Mouse (Mus musculus): Measurements from ENCODE around the gene Kat6b. TPM values are rescaled to one million over a fixed set of nuclear protein-coding genes. Genes with fewer than 3 reads are reported as not detected.
"Not testable (repeated sequence)": the region's sequence is repeated elsewhere in the genome, so short reads cannot be mapped to it uniquely, and the experiment has no call there.

Kat6b gene
- polyA plus RNA-seq, 1 experiment from 2014 or later: 12.5 TPM

DNA sequence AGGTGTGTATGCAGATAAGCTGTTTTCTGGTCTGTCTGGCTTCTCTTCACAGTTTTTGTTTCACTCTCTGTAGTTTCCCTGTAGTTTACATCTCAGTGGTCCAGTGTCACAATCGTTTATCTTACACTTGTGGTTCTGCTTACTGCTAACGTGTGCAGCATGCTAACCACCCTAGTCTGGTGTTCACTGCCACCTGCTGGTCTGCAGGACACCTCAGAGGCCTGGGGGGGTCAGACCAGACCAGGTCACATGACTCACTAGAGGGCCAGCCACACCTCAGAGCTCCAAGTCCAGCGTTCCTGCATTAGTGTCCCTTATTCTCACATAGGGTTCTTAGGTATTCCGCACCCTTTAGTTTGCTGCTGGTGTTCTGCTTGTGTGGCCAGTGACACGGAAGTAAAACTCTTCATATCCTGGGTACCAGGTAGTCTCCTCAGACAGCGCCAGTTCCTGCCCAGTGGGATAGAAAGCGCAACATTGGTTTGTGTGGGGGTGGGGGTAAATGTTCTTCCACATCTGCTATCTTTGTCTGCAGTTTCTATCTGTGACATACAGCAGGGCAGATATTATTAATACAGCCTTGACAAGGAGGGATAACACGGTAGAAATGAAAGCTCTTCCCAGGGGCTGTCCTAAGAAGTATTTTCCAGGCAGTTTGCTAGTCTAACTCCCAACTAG, 181.4 kb downstream of the Kat6b start:
- no peak overlapping the region for H3K4me2 ChIP-seq
- no peaks in the 10 kb centered on the region for H3K27me3 ChIP-seq (replicated peaks)
- peak; percentile 58; the same call in 1 of the 2 replicates for ATAC-seq (ENCODE audit: insufficient read depth, low FRiP score, low read depth)
- H3K36me3 ChIP-seq: peaks cover 31% of the 10 kb centered on the region
- H3K9me3 ChIP-seq: no peaks in the 10 kb centered on the region
- H3K27ac ChIP-seq: no peak overlapping the region
- H3K4me3 ChIP-seq (replicated peaks): no peak overlapping the region
- H3K4me1 ChIP-seq: 0 out of 2 replicates have a peak, but pooled peaks cover 5% of the 10 kb centered on the region
- WGBS: 65% methylated on average over 8 of the region's 8 CpGs
- H3K9ac ChIP-seq: no peak overlapping the region

DNA sequence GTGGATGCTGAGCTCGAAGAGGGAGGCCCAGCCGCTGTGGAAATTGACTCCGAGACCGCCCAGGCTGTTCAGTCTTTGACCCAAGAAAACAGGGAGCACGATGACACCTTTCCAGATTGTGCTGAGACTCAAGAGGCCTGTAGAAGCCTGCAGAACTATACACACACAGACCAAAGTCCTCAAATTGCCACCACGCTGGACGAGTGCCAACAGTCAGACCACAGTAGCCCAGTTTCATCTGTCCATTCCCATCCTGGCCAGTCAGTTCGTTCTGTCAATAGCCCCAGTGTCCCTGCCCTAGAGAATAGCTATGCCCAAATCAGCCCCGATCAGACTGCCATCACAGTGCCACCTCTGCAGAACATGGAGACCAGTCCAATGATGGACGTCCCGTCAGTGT, 188.0 kb downstream of the Kat6b start:
- H3K27me3 ChIP-seq (replicated peaks): no peaks in the 10 kb centered on the region
- H3K27ac ChIP-seq: no peak overlapping the region
- H3K4me2 ChIP-seq: no peak overlapping the region
- 76% methylated on average over 11 of the region's 11 CpGs for WGBS
- H3K4me1 ChIP-seq: peaks cover 12% of the 10 kb centered on the region; the same call in 1 of the 2 replicates
- H3K9me3 ChIP-seq: no peaks in the 10 kb centered on the region
- H3K4me3 ChIP-seq (replicated peaks): no peak overlapping the region
- no peak overlapping the region for H3K9ac ChIP-seq
- H3K36me3 ChIP-seq: peaks cover 36% of the 10 kb centered on the region
- ATAC-seq (ENCODE audit: insufficient read depth, low FRiP score, low read depth): no peak

DNA sequence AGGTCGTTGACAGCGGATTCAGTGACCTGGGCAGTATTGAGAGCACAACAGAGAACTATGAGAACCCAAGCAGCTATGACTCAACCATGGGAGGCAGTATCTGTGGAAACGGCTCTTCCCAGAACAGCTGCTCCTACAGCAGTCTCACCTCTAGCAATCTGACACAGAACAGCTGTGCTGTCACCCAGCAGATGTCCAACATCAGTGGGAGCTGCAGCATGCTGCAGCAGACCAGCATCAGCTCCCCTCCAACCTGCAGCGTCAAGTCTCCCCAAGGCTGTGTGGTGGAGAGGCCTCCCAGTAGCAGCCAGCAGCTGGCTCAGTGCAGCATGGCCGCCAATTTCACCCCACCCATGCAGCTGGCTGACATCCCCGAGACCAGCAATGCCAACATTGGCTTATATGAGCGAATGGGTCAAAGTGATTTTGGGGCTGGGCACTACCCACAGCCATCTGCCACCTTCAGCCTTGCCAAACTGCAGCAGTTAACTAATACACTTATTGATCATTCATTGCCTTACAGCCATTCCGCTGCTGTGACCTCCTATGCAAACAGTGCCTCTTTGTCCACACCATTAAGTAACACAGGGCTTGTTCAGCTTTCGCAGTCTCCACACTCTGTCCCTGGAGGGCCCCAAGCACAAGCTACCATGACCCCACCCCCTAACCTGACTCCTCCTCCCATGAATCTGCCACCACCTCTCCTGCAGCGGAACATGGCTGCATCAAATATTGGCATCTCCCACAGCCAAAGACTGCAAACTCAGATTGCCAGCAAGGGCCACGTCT, 188.6 kb downstream of the Kat6b start:
- Histone ChIP-seq H3K9ac (no peak overlapping the region), H3K36me3 (peaks cover 32% of the 10 kb centered on the region), H3K27me3 (replicated peaks) (no peaks in the 10 kb centered on the region), H3K4me3 (replicated peaks) (no peak overlapping the region), H3K4me2 (no peak overlapping the region), H3K27ac (no peak overlapping the region), H3K9me3 (no peaks in the 10 kb centered on the region), H3K4me1 (peaks cover 12% of the 10 kb centered on the region; the same call in 1 of the 2 replicates)
- peak; percentile 73; the same call in 1 of the 2 replicates for ATAC-seq (ENCODE audit: insufficient read depth, low FRiP score, low read depth)
- 53% methylated on average over 11 of the region's 11 CpGs for whole genome bisulfite sequencing

DNA sequence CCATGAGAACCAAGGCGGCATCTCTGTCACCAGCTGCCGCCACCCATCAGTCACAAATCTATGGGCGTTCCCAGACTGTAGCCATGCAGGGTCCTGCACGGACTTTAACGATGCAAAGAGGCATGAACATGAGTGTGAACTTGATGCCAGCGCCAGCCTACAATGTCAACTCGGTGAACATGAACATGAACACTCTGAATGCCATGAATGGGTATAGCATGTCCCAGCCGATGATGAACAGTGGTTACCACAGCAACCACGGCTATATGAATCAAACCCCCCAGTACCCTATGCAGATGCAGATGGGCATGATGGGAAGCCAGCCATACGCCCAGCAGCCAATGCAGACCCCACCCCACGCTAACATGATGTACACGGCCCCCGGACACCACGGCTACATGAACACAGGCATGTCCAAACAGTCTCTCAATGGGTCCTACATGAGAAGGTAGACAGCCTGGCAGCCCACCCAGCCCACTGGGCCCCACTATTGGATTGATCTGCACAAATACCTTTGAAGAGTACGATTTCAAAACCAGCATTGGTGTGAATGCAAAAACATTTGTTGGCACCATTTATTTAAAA, 189.3 kb downstream of the Kat6b start:
- 93% methylated on average over 15 of the region's 15 CpGs for WGBS
- Histone ChIP-seq H3K36me3 (peaks cover 28% of the 10 kb centered on the region), H3K4me1 (peaks cover 12% of the 10 kb centered on the region; the same call in 1 of the 2 replicates)
- not testable (repeated sequence) for H3K27ac ChIP-seq; H3K9me3 ChIP-seq; H3K27me3 ChIP-seq (replicated peaks); H3K4me3 ChIP-seq (replicated peaks); H3K4me2 ChIP-seq; ATAC-seq (ENCODE audit: insufficient read depth, low FRiP score, low read depth); H3K9ac ChIP-seq

DNA sequence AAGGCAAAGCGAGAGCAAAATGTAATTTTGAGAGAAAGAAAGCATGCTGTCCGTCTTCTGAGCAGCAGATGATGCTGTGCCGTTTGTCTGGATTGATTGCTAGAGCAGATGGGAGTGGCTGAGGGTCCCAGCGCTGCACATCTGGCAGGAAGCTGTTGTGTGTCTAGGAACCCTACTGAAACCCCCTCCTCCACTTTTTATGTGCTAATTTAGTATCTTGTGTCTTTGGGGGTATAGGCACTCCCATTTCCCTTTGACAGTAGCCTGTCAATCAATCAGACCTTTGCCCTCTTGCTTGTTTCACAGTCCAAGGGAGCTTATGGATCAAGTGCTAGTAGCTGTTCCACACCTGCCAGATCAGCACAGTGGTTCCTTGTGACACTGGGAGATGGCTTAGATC, 191.9 kb downstream of the Kat6b start:
- Histone ChIP-seq H3K4me3 (replicated peaks) (no peak overlapping the region), H3K36me3 (peaks cover 22% of the 10 kb centered on the region), H3K4me1 (peaks cover 12% of the 10 kb centered on the region; the same call in 1 of the 2 replicates), H3K9me3 (no peaks in the 10 kb centered on the region), H3K9ac (no peak overlapping the region), H3K27me3 (replicated peaks) (no peaks in the 10 kb centered on the region), H3K4me2 (no peak overlapping the region), H3K27ac (no peak overlapping the region)
- ATAC-seq (ENCODE audit: insufficient read depth, low FRiP score, low read depth): no peak
- 69% methylated on average over 4 of the region's 4 CpGs for WGBS

DNA sequence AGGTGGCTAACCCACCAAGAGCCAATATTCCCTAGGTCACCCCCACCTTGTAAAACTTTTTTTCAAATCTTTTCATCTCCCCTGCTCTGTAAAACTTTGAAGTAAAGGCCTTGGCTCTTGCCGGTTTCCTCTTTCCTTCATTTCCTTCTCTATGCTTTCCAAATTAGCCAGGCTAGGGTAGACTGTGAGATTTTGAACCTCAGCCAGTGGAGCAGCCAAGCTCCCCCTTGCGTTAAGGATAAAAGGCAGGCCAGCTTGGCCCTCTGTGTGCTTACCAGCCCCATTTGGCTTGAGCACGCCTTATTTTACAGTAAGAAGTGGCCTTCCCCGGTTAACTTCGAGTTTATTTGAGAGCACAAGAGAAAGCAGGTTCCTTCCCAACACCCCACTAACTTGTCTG, 193.2 kb downstream of the Kat6b start:
- Histone ChIP-seq H3K36me3 (peaks cover 9% of the 10 kb centered on the region), H3K27me3 (replicated peaks) (no peaks in the 10 kb centered on the region), H3K4me2 (no peak overlapping the region), H3K9me3 (no peaks in the 10 kb centered on the region), H3K4me3 (replicated peaks) (no peak overlapping the region), H3K9ac (no peak overlapping the region), H3K4me1 (peaks cover 10% of the 10 kb centered on the region), H3K27ac (no peak overlapping the region)
- ATAC-seq (ENCODE audit: insufficient read depth, low FRiP score, low read depth): no peak
- 59% methylated on average over 5 of the region's 5 CpGs for WGBS

DNA sequence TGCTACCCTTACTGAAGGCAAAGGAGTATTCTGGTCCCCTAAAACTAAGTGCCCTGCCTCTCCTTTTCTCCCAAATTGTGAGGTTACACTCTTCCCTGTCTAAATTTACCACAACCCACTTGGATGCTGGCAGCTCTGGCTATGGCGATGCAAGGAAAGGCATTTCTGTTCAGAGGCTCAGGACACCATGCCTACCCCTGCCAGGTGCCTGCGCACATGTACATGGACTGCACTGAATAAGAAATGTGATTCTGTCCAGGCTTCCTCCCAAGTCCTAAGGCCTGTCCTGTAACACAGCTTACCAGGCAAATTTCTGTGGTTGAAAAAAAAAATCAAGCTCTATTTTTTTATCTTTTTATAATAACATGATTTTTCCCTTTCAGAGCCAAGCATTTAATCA, 195.0 kb downstream of the Kat6b start:
- WGBS: 93% methylated on average over 2 of the region's 2 CpGs
- Histone ChIP-seq H3K4me1 (peaks cover 8% of the 10 kb centered on the region; the same call in 1 of the 2 replicates), H3K36me3 (no peaks in the 10 kb centered on the region), H3K9me3 (no peaks in the 10 kb centered on the region), H3K9ac (no peak overlapping the region), H3K27me3 (replicated peaks) (no peaks in the 10 kb centered on the region), H3K4me3 (replicated peaks) (no peak overlapping the region), H3K4me2 (no peak overlapping the region), H3K27ac (no peak overlapping the region)
- ATAC-seq (ENCODE audit: insufficient read depth, low FRiP score, low read depth): no peak

DNA sequence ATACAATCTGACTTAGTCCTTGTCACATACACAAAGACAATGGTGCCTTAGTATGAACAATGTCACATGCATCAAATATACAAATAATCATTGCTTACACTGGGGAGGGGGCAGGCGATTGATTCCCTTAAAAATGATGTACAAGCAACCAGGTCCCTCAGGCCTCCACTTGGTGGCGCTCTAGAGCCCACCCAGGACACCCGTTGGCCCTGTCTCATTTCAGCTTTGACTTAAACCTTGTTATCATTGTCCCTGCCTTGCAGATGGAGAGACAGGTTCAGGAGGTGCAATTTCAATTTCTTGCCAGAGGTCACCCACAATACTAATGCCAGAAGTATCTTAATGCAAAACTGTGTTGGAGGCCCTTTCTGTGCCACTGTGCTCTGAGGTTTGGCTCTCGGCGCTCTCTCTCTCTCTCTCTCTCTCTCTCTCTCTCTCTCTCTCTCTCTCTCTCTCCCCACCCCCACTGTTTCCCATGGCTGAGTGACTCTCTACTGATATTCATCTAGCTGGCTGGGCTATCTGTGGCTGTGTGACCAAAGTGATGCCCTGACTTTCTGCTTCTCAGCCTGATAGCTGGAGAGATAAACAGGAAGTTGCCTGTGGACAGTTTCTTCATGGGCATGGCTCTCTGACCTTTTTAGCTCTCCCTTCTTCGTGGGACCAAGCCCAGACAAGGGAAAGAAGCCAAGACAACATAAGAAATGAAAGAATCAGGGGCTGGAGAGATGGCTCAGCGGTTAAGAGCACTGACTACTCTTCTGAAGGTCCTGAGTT, 197.5 kb downstream of the Kat6b start:
- Histone ChIP-seq H3K27ac (no peak overlapping the region), H3K36me3 (no peaks in the 10 kb centered on the region), H3K27me3 (replicated peaks) (no peaks in the 10 kb centered on the region), H3K4me1 (peaks cover 14% of the 10 kb centered on the region), H3K4me3 (replicated peaks) (no peak overlapping the region), H3K4me2 (no peak overlapping the region), H3K9ac (no peak overlapping the region), H3K9me3 (no peaks in the 10 kb centered on the region)
- no peak for ATAC-seq (ENCODE audit: insufficient read depth, low FRiP score, low read depth)
- 44% methylated on average over 7 of the region's 7 CpGs for WGBS

DNA sequence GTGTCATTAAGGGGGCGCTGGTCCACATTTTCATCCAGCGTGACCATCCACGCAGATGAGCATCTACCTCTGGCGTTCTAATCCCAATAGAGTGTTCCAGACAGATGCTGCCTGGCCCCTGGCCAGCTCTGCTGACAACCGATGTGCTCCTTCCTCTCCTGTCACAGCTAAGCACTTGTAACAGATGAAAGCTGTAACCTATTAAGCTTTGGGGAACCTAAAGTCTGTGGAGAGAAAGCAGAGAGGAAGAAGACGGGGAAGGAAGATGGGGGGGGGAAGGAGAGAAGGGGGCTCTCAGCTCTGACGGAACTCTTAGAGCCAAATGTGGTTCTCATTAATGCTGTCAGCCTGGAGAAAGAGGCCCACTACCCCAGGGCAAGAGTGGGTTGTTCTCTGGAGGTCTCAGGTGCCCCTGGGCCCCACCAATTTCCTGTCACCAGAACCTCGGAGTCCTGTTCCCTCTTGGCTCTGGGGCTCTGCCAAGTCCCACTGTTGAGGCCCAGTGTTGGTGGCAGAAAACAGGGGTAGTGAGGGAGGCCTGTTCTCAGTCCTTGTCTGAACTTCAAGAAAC, 198.5 kb downstream of the Kat6b start:
- Histone ChIP-seq H3K27ac (peak overlapping the region; percentile 2; the same call in 1 of the 2 replicates), H3K36me3 (no peaks in the 10 kb centered on the region), H3K9me3 (no peaks in the 10 kb centered on the region), H3K9ac (no peak overlapping the region), H3K27me3 (replicated peaks) (no peaks in the 10 kb centered on the region), H3K4me3 (replicated peaks) (no peak overlapping the region), H3K4me1 (peaks cover 14% of the 10 kb centered on the region), H3K4me2 (no peak overlapping the region)
- WGBS: 37% methylated on average over 8 of the region's 8 CpGs
- ATAC-seq (ENCODE audit: insufficient read depth, low FRiP score, low read depth): no peak

DNA sequence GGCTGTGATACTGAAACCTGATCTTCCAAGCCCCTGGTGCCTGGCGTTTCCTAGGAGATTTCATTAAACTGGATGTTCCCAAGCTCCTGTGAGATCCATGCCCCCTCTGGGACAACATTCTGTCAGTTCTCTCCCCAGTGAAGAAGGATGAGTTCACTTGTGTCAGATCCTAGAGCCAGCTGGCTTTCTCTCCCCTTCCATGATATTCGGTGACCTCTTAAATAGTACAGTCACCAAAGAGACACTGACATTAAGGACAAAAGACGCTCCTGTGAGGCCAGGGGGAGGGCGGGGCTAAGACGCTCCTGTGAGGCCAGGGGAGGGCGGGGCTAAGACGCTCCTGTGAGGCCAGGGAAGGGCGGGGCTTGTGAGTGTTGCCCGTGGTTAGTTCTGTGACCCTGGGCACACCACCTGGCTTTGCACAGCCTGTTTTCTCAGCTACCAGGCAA, 201.5 kb downstream of the Kat6b start:
- no peak overlapping the region for H3K9ac ChIP-seq
- ATAC-seq (ENCODE audit: insufficient read depth, low FRiP score, low read depth): peak; percentile 79; the same call in 1 of the 2 replicates
- no peaks in the 10 kb centered on the region for H3K27me3 ChIP-seq (replicated peaks)
- H3K9me3 ChIP-seq: no peaks in the 10 kb centered on the region
- 2% methylated on average over 9 of the region's 9 CpGs for WGBS
- H3K4me3 ChIP-seq (replicated peaks): peak overlapping the region; percentile 5; the same call in 1 of the 2 replicates
- H3K4me1 ChIP-seq: peaks cover 20% of the 10 kb centered on the region
- H3K4me2 ChIP-seq: peak overlapping the region; percentile 45
- no peaks in the 10 kb centered on the region for H3K36me3 ChIP-seq
- H3K27ac ChIP-seq: no peak overlapping the region

DNA sequence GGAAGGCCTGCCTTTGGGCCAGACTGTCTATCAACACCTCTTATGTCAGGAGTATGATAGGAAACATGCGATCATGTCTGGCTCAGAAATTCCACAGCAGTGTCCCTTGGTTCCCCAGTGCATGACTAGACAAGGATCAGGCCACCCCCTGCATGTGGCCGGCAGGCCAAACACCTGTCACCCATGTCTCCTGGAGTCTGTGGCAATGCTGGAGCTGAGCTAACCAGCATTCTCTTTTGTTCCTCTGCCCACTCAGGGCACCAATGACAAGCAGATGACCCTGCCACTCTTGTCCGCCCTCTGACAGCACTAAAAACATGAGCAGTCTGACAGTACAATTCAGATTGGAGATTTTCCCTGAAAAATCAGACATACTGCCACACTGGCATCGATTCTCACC, 202.6 kb downstream of the Kat6b start:
- no peak overlapping the region for H3K4me3 ChIP-seq (replicated peaks)
- 90% methylated on average over 4 of the region's 4 CpGs for WGBS
- no peak overlapping the region for H3K27ac ChIP-seq
- H3K27me3 ChIP-seq (replicated peaks): no peaks in the 10 kb centered on the region
- no peak overlapping the region for H3K4me2 ChIP-seq
- no peaks in the 10 kb centered on the region for H3K36me3 ChIP-seq
- ATAC-seq (ENCODE audit: insufficient read depth, low FRiP score, low read depth): no peak
- H3K4me1 ChIP-seq: peaks cover 20% of the 10 kb centered on the region
- H3K9me3 ChIP-seq: no peaks in the 10 kb centered on the region
- H3K9ac ChIP-seq: no peak overlapping the region
